ENCODE assay signal across 37 mouse cellular contexts in the genomic region with DNA sequence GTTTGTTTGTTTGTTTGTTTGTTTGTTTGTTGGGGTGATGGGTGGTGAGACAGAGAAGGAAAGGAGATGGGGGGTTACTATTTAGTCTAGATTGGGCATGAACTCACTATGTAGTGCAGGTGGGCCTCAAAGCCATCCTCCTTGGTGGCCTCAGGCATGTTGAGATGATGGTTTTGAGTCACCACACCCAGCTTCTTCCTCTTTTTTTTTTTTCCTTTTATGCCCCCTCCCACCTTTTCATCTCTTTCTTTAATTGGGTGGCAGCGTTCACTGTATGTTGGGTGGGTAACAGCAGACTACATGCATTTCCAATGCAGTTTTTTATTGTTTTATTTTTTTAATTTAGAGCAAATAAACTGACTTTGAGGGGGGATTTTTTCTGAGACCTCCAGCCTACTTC. TPM values are rescaled to one million over a fixed set of nuclear protein-coding genes. Genes with fewer than 3 reads are reported as not detected.
"Had no signal": no experiment of that assay in that cellular context is flagged by ENCODE, and none has a peak within 500 bp of the region (broad histone marks: within the 10 kb centered on the region; RNA-seq: fewer than 3 reads in every experiment).

No protein-coding gene starts in this region.

- H3K36me3 ChIP-seq: embryonic facial prominence, embryonic 10.5 days; embryonic facial prominence, embryonic 12.5 days; embryonic facial prominence, embryonic 13.5 days; embryonic facial prominence, embryonic 15.5 days; forebrain, embryonic 10.5 days; forebrain, embryonic 12.5 days; forebrain, embryonic 15.5 days; heart, embryonic 10.5 days had no signal

- H3K4me3 ChIP-seq: embryonic facial prominence, embryonic 10.5 days; embryonic facial prominence, embryonic 12.5 days; embryonic facial prominence, embryonic 13.5 days; embryonic facial prominence, embryonic 15.5 days; erythroblast, embryonic 14.5 days; forebrain, embryonic 10.5 days; forebrain, embryonic 12.5 days; forebrain, embryonic 13.5 days; forebrain, embryonic 15.5 days; gastrocnemius, adult 2 months; heart, adult 2 months; heart, embryonic 10.5 days had no signal

- DNase-seq: cerebellum, adult 9-11 months; cerebellum, postnatal 10 days; cerebellum, postnatal 14 days; cerebellum, postnatal 25 days; cerebellum, postnatal 36 days; embryo, embryonic 11 days; forebrain, postnatal 0 days; gastrocnemius, adult 2 months; gastrocnemius, postnatal 10 days; gastrocnemius, postnatal 25 days; gastrocnemius, postnatal 36 days; heart, adult 11 months; heart, adult 18-20 months; heart, adult 2 months had no signal

- ATAC-seq: forebrain, embryonic 13.5 days; forebrain, embryonic 14.5 days; forebrain, embryonic 15.5 days; forebrain, embryonic 16.5 days; forebrain, postnatal 0 days had no signal

- H3K4me1 ChIP-seq: embryonic facial prominence, embryonic 10.5 days; embryonic facial prominence, embryonic 12.5 days; embryonic facial prominence, embryonic 13.5 days; embryonic facial prominence, embryonic 15.5 days; forebrain, embryonic 10.5 days; forebrain, embryonic 12.5 days; forebrain, embryonic 13.5 days; forebrain, embryonic 15.5 days; heart, embryonic 10.5 days had no signal

- H3K27ac ChIP-seq: embryonic facial prominence, embryonic 10.5 days; embryonic facial prominence, embryonic 12.5 days; embryonic facial prominence, embryonic 13.5 days; embryonic facial prominence, embryonic 15.5 days; forebrain, embryonic 10.5 days; forebrain, embryonic 12.5 days; forebrain, embryonic 13.5 days; forebrain, embryonic 15.5 days; gastrocnemius, adult 2 months; heart, adult 2 months; heart, embryonic 10.5 days had no signal

- H3K9ac ChIP-seq: embryonic facial prominence, embryonic 12.5 days; embryonic facial prominence, embryonic 13.5 days; embryonic facial prominence, embryonic 15.5 days; forebrain, embryonic 12.5 days; forebrain, embryonic 13.5 days; forebrain, embryonic 15.5 days; forebrain, postnatal 0 days had no signal

- H3K4me2 ChIP-seq: embryonic facial prominence, embryonic 12.5 days; embryonic facial prominence, embryonic 13.5 days; embryonic facial prominence, embryonic 15.5 days; forebrain, embryonic 12.5 days; forebrain, embryonic 13.5 days; forebrain, embryonic 15.5 days had no signal

- H3K27me3 ChIP-seq: embryonic facial prominence, embryonic 12.5 days; embryonic facial prominence, embryonic 13.5 days; embryonic facial prominence, embryonic 15.5 days; forebrain, embryonic 12.5 days; forebrain, embryonic 13.5 days; forebrain, embryonic 15.5 days had no signal

- H3K9me3 ChIP-seq: embryonic facial prominence, embryonic 10.5 days; embryonic facial prominence, embryonic 12.5 days; embryonic facial prominence, embryonic 13.5 days; embryonic facial prominence, embryonic 15.5 days; forebrain, embryonic 10.5 days; forebrain, embryonic 12.5 days; forebrain, embryonic 13.5 days; forebrain, embryonic 15.5 days; heart, embryonic 10.5 days had no signal

RNA-seq across cellular contexts. Expression of gene H2al2a, which starts 19.9 kb away (rescaled TPM):
- total RNA-seq: common myeloid progenitor, adult 5-6 weeks; forebrain, postnatal 0 days; gastrocnemius, adult 18-20 months; gastrocnemius, adult 2 months; gastrocnemius, adult 8-10 months; gastrocnemius, postnatal 10 days; gastrocnemius, postnatal 25 days; gastrocnemius, postnatal 36 days; gastrocnemius, postnatal 4 days; granulocyte monocyte progenitor cell, adult 5-6 weeks; heart, adult 18-20 months; heart, adult 2 months; heart, adult 8-10 months had no signal
- polyA plus RNA-seq: cortical plate, adult 2 months; embryonic facial prominence, embryonic 10.5 days; embryonic facial prominence, embryonic 11.5 days; embryonic facial prominence, embryonic 12.5 days; embryonic facial prominence, embryonic 13.5 days; embryonic facial prominence, embryonic 14.5 days; embryonic facial prominence, embryonic 15.5 days; erythroblast, embryonic 14.5 days; forebrain, embryonic 10.5 days; forebrain, embryonic 11.5 days; forebrain, embryonic 12.5 days; forebrain, embryonic 13.5 days; forebrain, embryonic 14.5 days; forebrain, embryonic 15.5 days; forebrain, embryonic 16.5 days; forebrain, postnatal 0 days; frontal cortex, adult 2 months; heart, embryonic 10.5 days had no signal

RNA-seq across cellular contexts. Expression of gene A930004D18Rik, which starts 20.9 kb away (rescaled TPM):
- total RNA-seq: granulocyte monocyte progenitor cell, adult 5-6 weeks had no signal
- polyA plus RNA-seq: erythroblast, embryonic 14.5 days had no signal

RNA-seq across cellular contexts. Expression of gene Skida1, which starts 32.2 kb away (rescaled TPM):
- total RNA-seq: common myeloid progenitor, adult 5-6 weeks; granulocyte monocyte progenitor cell, adult 5-6 weeks had no signal
- polyA plus RNA-seq: erythroblast, embryonic 14.5 days had no signal
